ENCODE assay signal across 7 mouse cellular contexts in genomic region chr8:94857346-94858173, GRCm38 (mm10). TPM values are rescaled to one million over a fixed set of nuclear protein-coding genes. Genes with fewer than 3 reads are reported as not detected.
DNase-seq lines count a peak whose midpoint lies in the region; ATAC-seq and TF ChIP-seq lines count a peak whose summit lies in the region.

Gene Polr2c (plus strand): TSS chr8:94857450.

- peak within 1 kb of the TSS; percentile 72 for H3K9ac ChIP-seq in embryonic facial prominence, embryonic 12.5 days
- peak within 1 kb of the TSS; percentile 91 for H3K9ac ChIP-seq in limb, embryonic 11.5 days (ENCODE audit: low read length)
- H3K9ac ChIP-seq in midbrain, embryonic 13.5 days (replicated peaks) = peak within 1 kb of the TSS; percentile 99

- peaks cover 42% of the 10 kb centered on the region for H3K36me3 ChIP-seq in embryonic facial prominence, embryonic 12.5 days
- peaks cover 1% of the 10 kb centered on the region; the same call in 1 of the 2 replicates for H3K36me3 ChIP-seq in kidney, adult 2 months (ENCODE audit: control insufficient read depth, insufficient read depth, low read length)
- H3K36me3 ChIP-seq in limb, embryonic 11.5 days (ENCODE audit: control insufficient read depth, insufficient read depth, low read length) = peaks cover 6% of the 10 kb centered on the region
- H3K36me3 ChIP-seq in midbrain, embryonic 13.5 days = peaks cover 45% of the 10 kb centered on the region
- H3K36me3 ChIP-seq in small intestine, adult 2 months (ENCODE audit: control insufficient read depth, insufficient read depth, low read length) = peaks cover 39% of the 10 kb centered on the region

- no peaks in the 10 kb centered on the region for H3K9me3 ChIP-seq in embryonic facial prominence, embryonic 12.5 days
- H3K9me3 ChIP-seq in limb, embryonic 11.5 days (ENCODE audit: control insufficient read depth, low read length) = no peaks in the 10 kb centered on the region
- no peaks in the 10 kb centered on the region for H3K9me3 ChIP-seq in midbrain, embryonic 13.5 days

- peak; percentile 69 for ATAC-seq in embryonic facial prominence, embryonic 12.5 days (ENCODE audit: insufficient number of reproducible peaks, insufficient read depth, low FRiP score, low TSS enrichment)
- ATAC-seq in limb, embryonic 11.5 days (ENCODE audit: insufficient number of reproducible peaks, low FRiP score, low TSS enrichment, low read depth) = peak; percentile 64
- ATAC-seq in midbrain, embryonic 13.5 days = peak; percentile 89

- H3K27me3 ChIP-seq in embryonic facial prominence, embryonic 12.5 days = no peaks in the 10 kb centered on the region
- no peaks in the 10 kb centered on the region for H3K27me3 ChIP-seq in kidney, adult 2 months (replicated peaks; ENCODE audit: control insufficient read depth, insufficient read depth, low read length)
- no peaks in the 10 kb centered on the region for H3K27me3 ChIP-seq in limb, embryonic 11.5 days (ENCODE audit: control insufficient read depth, insufficient read depth, low read length)
- no peaks in the 10 kb centered on the region for H3K27me3 ChIP-seq in midbrain, embryonic 13.5 days
- H3K27me3 ChIP-seq in small intestine, adult 2 months (ENCODE audit: control insufficient read depth, insufficient read depth, low read length) = no peaks in the 10 kb centered on the region

- peak; percentile 93 for DNase-seq in adrenal gland, postnatal 25 days
- DNase-seq in heart, adult 18-20 months = peak; percentile 89 to 95
- DNase-seq in kidney, adult 2 months = peak; percentile 93
- peak; percentile 96 for DNase-seq in limb, embryonic 11.5 days (ENCODE audit: low spot score)

- H3K27ac ChIP-seq in embryonic facial prominence, embryonic 12.5 days = peak within 1 kb of the TSS; percentile 71
- peak within 1 kb of the TSS; percentile 62; the same call in 1 of the 2 replicates for H3K27ac ChIP-seq in kidney, adult 2 months (ENCODE audit: insufficient read depth, low read depth, low read length)
- peak within 1 kb of the TSS; percentile 55; the same call in 1 of the 2 replicates for H3K27ac ChIP-seq in limb, embryonic 11.5 days (replicated peaks; ENCODE audit: low read depth, low read length)
- H3K27ac ChIP-seq in midbrain, embryonic 13.5 days = peak within 1 kb of the TSS; percentile 78
- H3K27ac ChIP-seq in small intestine, adult 2 months (ENCODE audit: insufficient read depth, low read depth, low read length) = peak within 1 kb of the TSS; percentile 19

- TF ChIP-seq CTCF in kidney, adult 2 months (conservative IDR thresholded peaks at IDR 0.05; ENCODE audit: insufficient read depth, insufficient read length, low read depth, low read length) = peak; percentile 77
- peak; percentile 90 for TF ChIP-seq CTCF in small intestine, adult 2 months (IDR thresholded peaks at IDR 0.05; ENCODE audit: extremely low read depth, insufficient read length, insufficient replicate concordance, low read depth, low read length)

- H3K4me3 ChIP-seq in embryonic facial prominence, embryonic 12.5 days = peak within 1 kb of the TSS; percentile 94
- peak within 1 kb of the TSS; percentile 70 for H3K4me3 ChIP-seq in kidney, adult 2 months (ENCODE audit: insufficient read depth, low read depth, low read length)
- H3K4me3 ChIP-seq in limb, embryonic 11.5 days (ENCODE audit: low read depth, low read length) = peak within 1 kb of the TSS; percentile 96
- H3K4me3 ChIP-seq in midbrain, embryonic 13.5 days (replicated peaks) = peak within 1 kb of the TSS; percentile 99
- peak within 1 kb of the TSS; percentile 95 for H3K4me3 ChIP-seq in small intestine, adult 2 months (ENCODE audit: low read depth, low read length)

- peaks cover 13% of the 10 kb centered on the region; the same call in 1 of the 2 replicates for H3K4me1 ChIP-seq in embryonic facial prominence, embryonic 12.5 days
- peaks cover 4% of the 10 kb centered on the region; the same call in 1 of the 2 replicates for H3K4me1 ChIP-seq in kidney, adult 2 months (ENCODE audit: control insufficient read depth, insufficient read depth, low read length)
- H3K4me1 ChIP-seq in limb, embryonic 11.5 days (ENCODE audit: control insufficient read depth, insufficient read depth, low read length) = 0 out of 2 replicates have a peak, but pooled peaks cover 3% of the 10 kb centered on the region
- H3K4me1 ChIP-seq in midbrain, embryonic 13.5 days (replicated peaks) = peaks cover 20% of the 10 kb centered on the region
- no peaks in the 10 kb centered on the region for H3K4me1 ChIP-seq in small intestine, adult 2 months (ENCODE audit: control insufficient read depth, insufficient read depth, insufficient read length, low read length)

- 1% methylated on average over 67 of the region's 68 CpGs for WGBS in embryonic facial prominence, embryonic 12.5 days
- WGBS in kidney, adult 2 months = 1% methylated on average over 66 of the region's 68 CpGs
- under 1% methylated on average over 67 of the region's 68 CpGs for WGBS in limb, embryonic 11.5 days
- 1% methylated on average over 68 of the region's 68 CpGs for WGBS in midbrain, embryonic 13.5 days
- WGBS in small intestine, adult 2 months = under 1% methylated on average over 68 of the region's 68 CpGs

- no peak for TF ChIP-seq POLR2A in kidney, adult 2 months (IDR thresholded peaks at IDR 0.05; ENCODE audit: low read depth, low read length)
- peak; percentile 60; the same call in 1 of the 2 replicates for TF ChIP-seq POLR2A in small intestine, adult 2 months (IDR thresholded peaks at IDR 0.05; ENCODE audit: low read depth, low read length)

- H3K4me2 ChIP-seq in embryonic facial prominence, embryonic 12.5 days (replicated peaks) = peak within 1 kb of the TSS; percentile 76
- peak within 1 kb of the TSS; percentile 78 for H3K4me2 ChIP-seq in limb, embryonic 11.5 days (ENCODE audit: low read depth, severe bottlenecking)
- peak within 1 kb of the TSS; percentile 94 for H3K4me2 ChIP-seq in midbrain, embryonic 13.5 days (replicated peaks)

RNA-seq across cellular contexts. Expression of gene Polr2c, which starts in this region (rescaled TPM):
- 62.1 and 66.2 TPM in 2 replicates for total RNA-seq in adrenal gland, postnatal 25 days (2021)
- polyA plus RNA-seq in embryonic facial prominence, embryonic 12.5 days (2016; fragmentation: Nextera tagmentation; extraction: Ambion mirVana) = 145 and 154 TPM in 2 replicates
- total RNA-seq in heart, adult 18-20 months (2021) = 10 to 100 TPM; 62.3 to 65.6 TPM
- polyA plus RNA-seq in kidney, adult 2 months (2012; rRNA removed) = 107 and 112 TPM in 2 replicates
- polyA plus RNA-seq in limb, embryonic 11.5 days (2014; fragmentation: Nextera tagmentation; extraction: Ambion mirVana) = 178 and 189 TPM in 2 replicates
- polyA plus RNA-seq in midbrain, embryonic 13.5 days (2015; fragmentation: Nextera tagmentation; extraction: Ambion mirVana) = 133 and 140 TPM in 2 replicates
- 32.3 and 57.1 TPM in 2 replicates for polyA plus RNA-seq in small intestine, adult 2 months (2012; rRNA removed)

Comparison
In these comparisons a context has a peak if more than half of its experiments do, and no peak if none do; other contexts are left out.
1. Peak in every context shown above with its lines: DNase-seq, ATAC-seq, H3K4me3 ChIP-seq and H3K27ac ChIP-seq.
2. H3K27ac ChIP-seq: peak in every context shown above with its lines; median percentile 78 in midbrain, embryonic 13.5 days; 71 in embryonic facial prominence, embryonic 12.5 days; 62 in kidney, adult 2 months; 55 in limb, embryonic 11.5 days; 19 in small intestine, adult 2 months.